Mouse (Mus musculus) erythroblast, embryonic 14.5 days (primary cell): ENCODE results near the gene Stra6l.

Experiments used
- GATA1 ChIP-seq: IDR thresholded peaks from 2 replicates; pipeline ENCODE4 v1.6.1; 2012; ENCODE audit warnings: low read length, inconsistent platforms, mixed read lengths
- TAL1 ChIP-seq: IDR thresholded peaks from 3 replicates; pipeline ENCODE4 v1.6.1; 2012; ENCODE audit warnings: low read length, inconsistent platforms, mixed read lengths

GRCm38 (mm10) chr4:45820074-45820830 lies 28.2 kb upstream of the Stra6l start:
- no peak for TF ChIP-seq GATA1
- no peak for TF ChIP-seq TAL1
